Mouse (Mus musculus): Measurements from ENCODE around the gene Trim14.

- TF ChIP-seq CTCF (IDR thresholded peaks at IDR 0.05; ENCODE audit: low read depth) (no peak), EP300 (IDR thresholded peaks at IDR 0.05; ENCODE audit: low read depth) (no peak)
Measured at GRCm38 (mm10) chr4:46543366-46544050, 7.6 kb upstream of the Trim14 start.
